Mouse (Mus musculus): Measurements from ENCODE around the gene Rapgef3.
A peak's percentile ranks its signal among the peaks of the same experiment; 100 is the strongest.

Rapgef3 gene

DNA sequence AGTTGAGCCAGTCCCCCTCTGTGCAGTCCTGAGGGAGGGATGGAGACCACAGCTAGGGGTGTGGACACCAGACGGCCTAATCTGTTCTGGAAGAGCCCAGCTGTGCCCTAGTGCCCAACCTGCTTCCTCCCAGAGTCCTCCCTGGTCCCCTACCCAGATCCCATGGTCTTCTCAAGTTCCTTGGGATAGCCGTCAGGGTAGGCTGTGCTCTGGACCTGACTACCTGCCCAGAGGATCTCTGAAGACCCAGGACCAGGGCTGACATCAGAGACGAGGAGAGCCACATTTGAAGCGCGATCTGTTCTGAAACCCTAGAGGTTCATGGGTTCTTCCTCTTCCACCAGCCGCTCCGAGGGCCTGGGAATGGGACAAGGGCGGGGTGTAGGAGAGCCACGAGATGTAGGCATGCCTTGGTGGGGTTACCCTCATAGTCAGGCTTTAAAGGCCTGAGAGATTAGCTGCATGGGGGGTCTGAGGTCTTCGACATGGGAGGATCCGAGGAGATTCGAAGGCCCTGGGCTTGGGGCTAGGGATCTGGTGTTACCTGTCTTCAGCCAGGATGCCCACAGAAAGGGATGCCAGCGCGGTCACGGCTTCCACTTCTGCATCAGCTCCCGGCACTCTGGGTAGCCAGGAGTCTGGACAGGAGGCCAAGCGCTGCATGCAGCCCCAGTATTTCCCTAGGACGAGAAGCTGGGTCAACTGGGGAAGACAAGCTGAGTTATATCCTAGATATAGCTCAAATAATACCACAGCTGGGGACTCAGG lies 25.8 kb upstream of the Rapgef3 start:
- peak; percentile 90 for DNase-seq

DNA sequence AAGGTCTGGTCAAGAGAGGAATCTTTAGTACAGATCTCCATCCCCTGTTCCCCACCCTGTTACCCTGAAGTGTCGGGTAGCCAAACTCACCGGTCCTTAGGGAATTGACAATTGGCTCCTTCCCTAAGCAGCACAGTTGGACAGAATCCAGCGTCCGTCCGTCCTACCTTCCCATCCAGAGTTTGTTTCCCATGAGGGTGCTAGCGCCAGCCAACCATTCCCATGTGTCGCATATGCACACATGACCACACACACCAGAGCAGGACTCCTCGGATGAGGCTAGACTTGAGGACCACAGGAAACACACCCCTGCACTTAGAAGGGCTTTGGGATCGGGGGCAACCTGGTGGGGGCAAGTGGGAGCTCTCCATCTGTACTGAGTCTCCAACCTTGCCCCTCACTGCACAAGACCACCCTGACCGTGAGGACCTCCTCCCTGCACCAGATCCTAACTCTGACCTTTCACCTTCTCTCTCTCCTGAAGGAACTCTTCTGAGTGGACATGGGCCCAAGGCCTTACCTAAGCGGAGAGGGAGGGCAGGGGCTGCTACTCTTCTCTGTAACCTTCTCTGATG lies 23.4 kb upstream of the Rapgef3 start:
- DNase-seq = no peak

DNA sequence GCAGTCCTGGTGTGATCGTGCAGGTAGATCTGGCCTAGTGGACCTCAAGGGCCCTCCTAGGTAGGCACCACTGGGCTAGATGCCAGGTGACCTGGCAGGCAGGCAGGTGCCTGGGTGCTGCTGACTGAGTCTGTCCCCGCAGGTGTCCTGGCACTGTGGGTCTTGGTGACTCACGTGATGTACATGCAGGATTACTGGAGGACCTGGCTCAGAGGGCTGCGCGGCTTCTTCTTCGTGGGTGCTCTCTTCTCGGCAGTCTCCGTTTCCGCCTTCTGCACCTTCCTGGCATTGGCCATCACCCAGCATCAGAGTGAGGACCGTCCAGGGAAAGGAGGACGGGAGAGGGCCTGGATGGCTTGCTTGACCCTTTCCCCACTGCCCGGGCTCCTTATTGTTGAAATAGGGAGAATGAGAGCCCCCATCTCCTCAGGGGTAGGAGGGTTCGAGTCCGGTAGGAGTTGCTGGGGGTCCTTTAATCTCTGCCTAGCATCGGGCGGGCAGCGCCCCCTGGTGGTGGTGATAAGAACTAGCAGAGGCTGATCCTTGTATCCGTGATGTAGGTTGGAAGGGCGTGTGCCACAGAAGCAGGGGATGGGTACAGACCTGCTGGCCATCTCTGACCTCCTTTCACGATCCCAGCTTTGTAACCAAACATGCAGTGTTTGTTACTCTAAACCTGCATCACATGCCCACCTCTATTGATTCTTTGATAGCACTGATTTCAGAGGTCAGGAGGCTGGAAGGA lies 22.2 kb upstream of the Rapgef3 start:
- DNase-seq = peak; percentile 96

DNA sequence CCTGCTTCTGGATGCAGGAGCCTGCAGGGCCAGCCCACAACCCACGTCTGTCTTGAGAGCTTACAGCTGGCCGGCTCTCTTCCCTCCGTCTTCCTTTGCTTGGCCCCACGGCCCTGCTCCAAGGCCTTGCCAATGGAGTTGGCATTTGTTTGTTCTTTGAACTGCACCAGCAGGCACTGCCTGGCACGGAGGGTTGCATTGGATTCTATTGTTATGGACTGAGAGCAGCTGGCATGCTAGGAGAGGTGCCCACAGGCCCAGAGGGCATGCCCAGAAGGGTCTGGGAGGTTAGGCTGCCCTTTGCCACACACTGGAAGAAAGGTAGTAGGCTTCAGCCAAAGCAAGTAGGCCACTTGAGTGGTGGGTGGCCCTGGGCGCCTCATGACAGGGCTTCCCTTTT lies 21.0 kb upstream of the Rapgef3 start:
- peak; percentile 96 for DNase-seq

DNA sequence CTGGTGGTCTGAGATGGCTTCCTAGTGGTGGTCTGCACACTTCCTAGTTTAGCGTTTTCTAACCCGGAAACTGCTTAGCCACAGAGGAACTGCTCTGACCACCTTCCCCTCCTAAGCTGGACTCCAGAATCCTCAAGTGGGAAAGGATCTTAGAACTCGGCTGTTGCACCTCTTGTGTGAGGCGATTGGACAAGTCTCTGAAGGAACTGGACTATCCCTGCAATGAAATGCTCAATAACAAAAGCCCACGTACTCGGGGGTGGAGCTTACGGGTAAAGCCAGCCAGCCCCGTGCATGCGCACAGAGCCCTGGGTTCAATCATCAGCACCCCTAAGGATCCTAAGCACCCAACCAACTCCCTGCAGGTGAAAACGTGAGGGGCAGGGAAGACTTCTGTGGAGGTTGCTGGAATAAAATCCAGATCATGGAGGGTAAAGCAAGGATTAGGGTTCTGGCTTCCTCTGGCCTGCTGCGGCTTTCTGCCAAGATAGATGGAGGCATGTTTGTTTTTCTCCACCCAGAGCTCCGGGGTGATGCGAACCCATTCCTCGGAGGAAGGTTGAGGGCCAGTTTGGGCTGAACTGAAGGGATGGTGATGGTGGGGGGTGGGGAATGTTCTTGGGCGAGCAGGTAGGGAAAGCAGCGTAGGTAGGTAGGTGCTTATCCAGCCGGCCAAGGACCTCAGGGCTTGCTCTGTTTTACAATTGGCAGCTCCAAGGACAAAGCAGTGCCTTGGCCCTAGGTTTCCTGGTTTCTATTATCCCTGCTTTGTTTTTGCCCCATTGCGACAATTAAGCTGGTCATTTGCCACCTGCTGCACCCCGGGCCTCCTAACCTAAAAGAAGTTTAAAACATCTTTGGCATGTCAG lies 20.3 kb upstream of the Rapgef3 start:
- peak; percentile 94 for DNase-seq

DNA sequence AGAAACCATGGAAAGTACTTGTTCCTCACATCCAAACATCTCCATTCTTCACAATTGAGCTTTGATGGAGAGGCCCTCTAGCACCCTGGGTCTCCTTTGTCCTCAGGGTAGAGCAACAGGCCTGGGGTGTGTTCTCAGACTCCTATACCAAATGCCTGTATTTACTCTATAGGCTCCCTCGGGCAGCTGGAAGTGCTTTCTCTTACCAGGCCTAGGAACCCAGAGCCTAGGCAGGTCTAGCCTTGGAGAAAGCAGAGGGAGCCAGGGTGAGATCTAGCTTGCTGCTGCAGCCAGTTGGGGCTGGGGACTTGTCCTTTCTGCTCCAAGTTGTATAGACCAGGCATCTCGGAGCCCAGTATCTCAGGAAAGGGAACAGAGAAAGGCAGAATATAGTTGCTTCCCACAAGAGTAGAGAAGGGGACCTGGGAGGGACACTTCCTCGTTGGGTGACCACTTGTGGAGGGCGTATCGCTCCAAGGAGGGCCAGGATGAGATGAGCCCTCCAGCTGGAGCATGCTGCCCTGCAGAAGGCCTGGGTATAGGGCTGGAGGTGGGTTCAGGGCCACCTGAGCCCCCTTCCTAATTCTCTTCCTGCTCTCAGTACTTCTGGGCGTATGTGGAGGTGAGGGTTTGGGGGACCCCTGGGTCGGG lies 19.5 kb upstream of the Rapgef3 start:
- peak; percentile 92 for DNase-seq

DNA sequence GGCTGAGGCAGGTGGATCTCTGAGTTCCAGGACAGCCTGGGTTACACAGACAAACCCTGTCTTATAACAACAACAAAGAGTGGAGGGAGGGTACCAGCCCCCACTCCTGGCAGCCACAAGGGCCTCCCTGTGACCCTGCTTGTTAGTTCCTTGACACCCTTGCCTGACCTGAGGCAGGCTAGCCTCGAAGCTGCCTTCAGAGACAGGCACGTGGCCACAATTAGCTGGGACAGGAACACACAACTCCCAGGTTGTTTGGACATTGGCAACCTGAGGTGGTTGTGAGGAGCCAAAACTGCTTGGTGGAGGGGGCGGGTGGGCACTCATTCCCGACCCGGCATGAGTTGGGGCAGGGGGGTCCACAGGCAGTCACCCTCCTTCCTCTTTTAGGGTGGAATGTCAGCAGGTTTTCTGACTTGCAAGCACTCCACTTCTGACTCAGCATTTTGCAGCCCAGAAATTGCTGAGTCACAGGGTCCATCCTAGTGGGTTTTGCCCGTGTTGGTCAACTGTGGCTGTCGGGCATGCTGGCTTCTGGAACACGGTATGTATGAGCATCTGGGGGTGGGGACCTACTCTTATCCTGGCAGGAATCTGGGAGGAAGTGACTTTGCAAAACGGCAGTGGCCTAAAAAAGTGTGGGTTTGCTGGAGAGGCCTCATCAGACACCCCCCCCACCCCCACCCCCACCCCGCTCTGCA lies 18.8 kb upstream of the Rapgef3 start:
- peak; percentile 95 for DNase-seq

DNA sequence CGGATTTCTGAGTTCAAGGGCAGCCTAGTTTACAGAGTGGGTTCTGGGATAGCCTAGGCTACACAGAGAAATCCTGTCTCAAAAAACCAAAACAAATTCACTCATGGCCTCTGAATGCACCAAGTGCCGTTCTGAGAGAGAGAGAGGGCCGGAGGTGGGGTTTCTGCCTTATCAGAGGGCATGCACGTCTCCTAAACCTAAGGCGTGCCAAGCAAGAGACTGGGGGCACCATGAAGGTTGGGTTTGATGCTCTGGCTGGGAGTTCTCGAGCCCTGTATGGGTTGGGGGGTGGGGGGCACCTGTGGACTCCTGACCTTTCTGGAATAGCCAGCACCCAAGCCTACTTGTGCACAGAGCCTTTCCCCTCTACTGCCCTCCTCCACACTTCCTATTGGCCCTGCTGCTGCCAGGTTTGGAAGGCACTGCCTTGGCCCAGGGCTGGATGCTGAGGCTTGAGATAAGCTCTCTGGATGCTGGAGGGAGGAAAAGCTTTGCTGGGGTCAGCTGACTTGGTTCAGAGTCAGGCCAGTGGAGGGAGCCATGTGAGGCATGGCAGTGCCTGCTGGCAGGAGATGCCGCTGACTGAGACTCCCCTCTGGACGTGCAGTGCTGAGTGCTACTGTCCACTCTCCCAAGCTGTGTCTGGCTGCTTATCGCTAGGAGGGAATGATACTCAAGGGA lies 18.1 kb upstream of the Rapgef3 start:
- peak; percentile 98 for DNase-seq

DNA sequence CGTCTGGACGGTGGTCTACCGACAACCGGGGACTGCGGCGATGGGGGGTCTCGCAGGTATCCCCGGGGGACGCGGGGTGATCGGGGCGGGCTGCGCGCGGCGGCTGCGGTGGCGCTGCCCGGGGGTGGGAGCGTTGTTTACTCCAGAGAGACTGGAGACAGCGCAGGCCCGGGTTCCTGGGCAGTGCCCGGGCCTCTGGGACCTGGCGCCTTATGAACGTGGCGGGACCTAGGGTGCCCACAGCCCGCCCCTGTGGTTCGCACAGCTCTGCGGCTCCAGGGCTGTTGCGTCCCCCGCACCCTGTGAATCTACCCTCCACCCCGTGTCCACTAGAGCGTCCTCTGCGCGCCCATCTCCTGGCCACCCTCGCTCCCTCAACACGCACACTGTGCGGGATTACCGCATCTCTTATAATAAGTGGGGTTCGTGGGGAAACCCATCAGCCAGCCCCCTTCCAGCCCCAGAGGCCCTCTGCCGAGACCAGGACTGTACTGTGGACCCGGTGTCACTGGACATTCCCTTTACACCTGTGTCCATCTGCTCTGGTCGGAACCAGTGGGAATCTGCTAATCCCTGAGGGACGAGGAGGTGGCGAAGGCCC lies 16.9 kb upstream of the Rapgef3 start:
- no peak for DNase-seq

DNA sequence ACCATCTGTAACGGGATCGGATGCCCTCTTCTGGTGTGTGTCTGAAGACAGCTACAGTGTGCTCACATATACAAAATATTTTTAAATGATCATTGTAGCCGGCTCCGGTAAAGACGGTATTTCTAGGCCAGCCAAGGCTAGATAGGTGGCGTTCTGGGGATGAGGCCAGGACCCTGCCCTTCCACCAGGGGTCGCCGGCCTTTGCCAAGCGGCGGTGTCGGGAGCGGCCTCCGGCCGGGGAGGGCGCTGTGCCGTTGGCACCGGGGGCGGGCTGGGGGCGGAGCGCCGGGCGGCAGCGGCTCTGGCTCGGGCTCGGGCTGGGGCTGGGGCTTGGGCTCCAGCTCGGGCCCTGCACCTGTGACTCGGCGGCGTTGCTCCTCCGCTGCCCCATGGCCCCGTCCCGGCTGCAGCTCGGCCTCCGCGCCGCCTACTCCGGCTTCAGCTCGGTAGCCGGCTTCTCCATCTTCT lies 16.4 kb upstream of the Rapgef3 start:
- peak; percentile 99 for DNase-seq

DNA sequence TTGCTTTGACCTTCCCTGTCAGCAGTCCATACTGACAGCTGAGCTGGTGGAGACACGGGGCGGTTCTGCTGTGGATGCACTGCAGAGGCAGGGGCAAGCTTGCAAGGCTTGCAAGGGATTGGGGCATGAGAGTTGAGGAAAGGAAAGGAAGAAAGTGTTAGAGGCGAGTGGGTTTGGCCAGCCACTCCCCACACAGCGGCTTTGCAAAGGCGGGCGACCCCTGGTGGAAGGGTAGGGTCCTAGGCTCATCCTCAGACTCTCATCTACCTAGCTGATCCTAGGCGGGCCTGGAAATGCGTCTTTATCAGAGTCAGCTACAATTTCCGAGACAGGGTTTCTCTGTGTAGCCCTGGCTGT lies 15.0 kb upstream of the Rapgef3 start:
- peak; percentile 96 for DNase-seq

DNA sequence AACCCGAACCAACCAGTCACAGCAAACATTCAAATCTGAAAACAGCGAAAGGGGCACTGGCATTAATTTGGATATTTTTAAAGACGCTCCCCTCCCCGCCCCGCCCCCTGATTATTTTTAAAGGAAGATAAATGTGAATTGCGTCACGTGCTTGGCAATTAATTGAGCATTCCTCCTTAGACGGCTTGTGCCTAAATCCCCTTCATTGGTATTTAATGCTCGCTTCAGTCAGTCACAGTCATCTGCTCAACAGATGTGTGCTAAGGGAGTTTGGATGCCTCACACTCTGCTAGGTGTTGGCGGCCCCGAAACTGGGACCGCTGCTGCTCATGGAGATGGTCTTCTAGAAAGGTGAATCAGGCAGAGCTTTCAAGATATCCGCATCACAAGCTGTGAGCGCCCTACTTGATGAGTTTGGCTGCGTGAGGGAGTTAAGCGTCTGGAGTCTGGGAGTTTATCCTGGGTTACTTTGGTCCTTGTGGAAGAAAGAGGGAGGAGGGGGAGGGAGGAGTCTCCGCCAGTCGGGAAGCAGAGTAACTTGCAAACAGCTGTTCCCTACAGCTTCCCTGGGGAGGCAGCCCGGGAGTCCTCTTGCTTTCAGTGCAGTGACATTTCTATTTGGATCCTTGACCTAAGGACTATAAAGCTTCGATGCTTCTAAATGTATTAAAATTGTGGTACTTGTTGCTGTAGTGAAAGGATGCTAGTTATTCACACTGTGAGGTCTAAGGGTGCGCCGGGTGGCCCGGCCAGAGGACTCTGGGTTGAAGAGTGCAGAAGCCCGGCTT lies 14.4 kb upstream of the Rapgef3 start:
- DNase-seq = peak; percentile 97

DNA sequence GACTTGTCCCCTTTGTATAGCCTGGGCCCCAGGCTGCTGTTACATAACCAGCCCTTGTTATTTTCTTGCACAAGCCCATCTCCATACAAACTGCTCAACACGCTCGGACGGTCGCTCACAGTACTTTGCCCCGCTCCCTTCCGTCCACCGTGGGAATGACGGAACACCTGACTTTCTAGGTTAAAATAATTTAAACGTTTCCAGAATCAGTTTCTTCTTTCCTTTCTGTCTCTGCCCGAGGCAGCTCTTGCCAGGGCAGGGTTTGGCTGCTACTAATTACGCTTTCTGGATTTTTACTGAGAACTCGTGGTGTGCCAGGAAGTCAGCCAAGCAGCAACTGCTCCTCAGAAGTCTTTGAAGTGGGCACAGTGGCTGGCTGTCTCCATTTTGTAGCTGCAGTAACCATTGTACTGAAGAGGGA lies 12.8 kb upstream of the Rapgef3 start:
- no peak for DNase-seq

DNA sequence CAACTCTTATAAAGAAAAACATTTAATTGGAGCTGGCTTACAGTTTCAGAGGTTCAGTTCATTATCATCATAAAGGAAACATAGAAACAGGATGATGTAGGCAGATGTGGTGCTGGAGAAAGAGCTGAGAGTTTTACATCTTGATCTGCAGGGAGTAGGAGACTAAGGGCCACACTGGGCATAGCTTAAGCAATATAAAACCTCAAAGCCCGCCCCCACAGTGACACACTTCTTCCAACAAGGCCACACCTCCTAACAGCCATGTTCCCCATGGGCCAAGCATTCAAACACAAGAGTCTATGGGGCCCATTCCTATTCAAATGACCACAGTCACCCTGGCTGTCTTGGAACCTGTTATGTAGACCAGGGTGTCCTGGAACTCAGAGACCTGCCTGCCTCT lies 11.8 kb upstream of the Rapgef3 start:
- DNase-seq = no peak

DNA sequence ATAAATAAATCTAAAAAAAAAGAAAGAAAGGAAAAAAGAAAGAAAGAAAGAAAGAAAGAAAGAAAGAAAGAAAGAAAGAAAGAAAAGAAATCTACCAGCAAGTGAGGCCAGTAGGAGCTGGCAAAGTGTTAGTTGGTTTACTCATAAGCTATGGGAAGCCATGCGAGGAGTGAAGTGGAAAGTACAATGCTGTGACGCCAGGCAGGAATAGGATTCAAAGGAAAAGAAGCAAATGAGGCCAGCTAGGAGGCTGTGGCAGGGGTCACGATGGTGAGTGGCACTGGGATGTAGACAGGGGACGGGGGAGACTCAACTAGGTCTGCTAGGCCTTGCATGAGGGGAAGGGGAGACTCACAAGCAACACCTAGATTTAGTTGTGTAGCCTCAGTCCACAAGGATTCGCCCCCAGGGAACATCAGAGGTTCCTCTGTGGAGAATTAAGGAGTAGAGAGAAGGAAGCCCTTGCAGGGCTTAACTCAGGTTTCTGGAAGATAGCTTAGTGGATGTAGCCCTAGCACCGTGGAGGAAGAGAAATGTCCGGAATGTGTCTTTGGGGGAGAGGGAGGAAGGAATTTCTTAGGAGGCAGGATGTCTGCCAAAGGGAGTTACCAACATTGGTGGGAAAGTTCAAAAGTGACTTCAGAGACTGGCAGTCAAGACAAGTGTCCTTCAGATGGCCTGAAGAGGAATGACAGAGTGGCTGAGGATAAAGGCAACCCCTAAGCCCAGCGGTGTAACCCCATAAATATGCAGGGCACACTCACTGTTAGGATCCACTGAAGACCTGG lies 10.7 kb upstream of the Rapgef3 start, which contains the start of gene Slc48a1:
Slc48a1 (plus strand) TSS at position 210 of the 788 bp plus-strand sequence.
- no peak for DNase-seq

DNA sequence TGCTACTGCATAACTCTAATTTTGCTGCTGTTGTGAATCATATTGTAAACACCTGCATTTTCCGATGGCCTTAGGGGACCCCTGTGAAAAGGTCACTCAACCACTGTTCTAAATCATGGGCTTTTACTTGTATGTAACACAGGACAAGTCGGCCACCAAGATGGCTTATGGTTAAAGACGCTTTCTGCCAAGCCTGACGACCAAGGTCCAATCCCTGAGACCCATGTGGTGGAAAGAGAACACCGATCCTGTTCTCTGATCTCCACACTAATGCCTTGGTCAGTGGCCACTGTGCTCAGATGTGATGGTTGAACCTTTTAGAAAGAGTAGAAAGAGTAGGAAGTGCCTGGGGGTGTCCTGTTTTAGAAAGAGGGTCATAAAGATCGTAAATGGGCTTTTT lies 9.1 kb upstream of the Rapgef3 start:
- no peak for DNase-seq

DNA sequence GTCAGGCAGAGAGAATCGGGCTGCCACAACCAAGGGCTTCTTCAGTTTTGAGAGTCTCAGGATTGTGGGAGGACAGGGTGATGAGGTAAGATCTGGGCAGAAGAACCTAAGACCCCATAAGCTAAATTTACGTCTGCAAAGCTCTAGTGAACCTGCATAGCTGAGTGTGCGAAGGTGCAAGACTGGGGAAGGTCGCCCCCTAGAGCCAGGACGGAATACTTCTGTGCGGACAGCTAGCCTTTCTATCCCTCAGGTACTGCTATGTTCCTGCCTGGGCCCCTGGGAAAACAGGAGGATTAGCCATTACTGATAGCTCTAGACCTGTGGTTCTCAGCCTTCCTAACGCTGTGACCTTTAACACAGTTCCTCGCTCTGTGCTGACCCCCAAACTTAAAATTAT lies 8.7 kb upstream of the Rapgef3 start:
- peak; percentile 95 for DNase-seq

DNA sequence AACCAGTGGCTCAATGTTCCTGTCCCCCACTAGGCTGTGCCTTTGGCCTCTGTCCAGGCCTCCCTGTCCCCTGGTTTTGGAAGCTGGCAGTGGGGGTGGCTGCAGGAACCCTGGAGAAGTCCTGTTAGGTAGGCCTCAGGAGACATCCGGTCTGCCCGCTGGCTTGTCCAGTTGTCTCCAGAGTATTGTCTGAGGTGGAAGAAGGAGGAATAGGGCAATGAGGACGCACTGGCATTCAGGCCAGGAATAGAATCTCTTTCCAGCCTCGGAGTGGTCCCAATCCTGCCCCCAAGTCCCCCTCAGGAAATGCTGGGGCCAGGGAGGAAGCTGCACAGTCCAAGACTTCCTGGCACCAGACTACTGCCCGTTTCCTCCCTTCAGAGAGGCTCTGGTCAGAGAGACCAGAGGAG lies 6.2 kb upstream of the Rapgef3 start:
- peak; percentile 94 for DNase-seq

DNA sequence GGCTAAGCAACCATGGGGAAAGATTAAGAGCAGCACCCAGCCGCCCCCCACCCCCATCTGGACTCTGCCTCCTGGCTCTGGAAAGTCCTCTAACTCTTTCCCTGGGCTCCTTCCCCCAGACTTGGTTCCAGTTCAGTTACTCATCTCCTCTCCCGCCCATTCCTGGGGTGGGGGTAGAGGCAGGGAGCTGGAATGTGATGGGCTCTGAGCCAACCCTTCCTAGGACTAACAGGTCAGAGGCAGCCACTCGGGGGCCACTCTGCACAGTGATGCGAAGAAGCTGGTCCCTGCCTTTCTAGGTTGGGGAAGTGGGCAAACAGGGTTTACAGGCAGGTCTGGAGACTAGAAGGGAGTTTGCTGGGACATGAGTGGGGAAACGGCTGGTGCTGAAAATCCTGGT lies 5.3 kb upstream of the Rapgef3 start:
- DNase-seq = peak; percentile 99
